Mouse (Mus musculus): Measurements from ENCODE around the gene Pald1. TPM values are rescaled to one million over a fixed set of nuclear protein-coding genes. Genes with fewer than 3 reads are reported as not detected.

Gene Pald1
- polyA plus RNA-seq, 1 experiment from 2014 or later: 19.5 TPM

DNA sequence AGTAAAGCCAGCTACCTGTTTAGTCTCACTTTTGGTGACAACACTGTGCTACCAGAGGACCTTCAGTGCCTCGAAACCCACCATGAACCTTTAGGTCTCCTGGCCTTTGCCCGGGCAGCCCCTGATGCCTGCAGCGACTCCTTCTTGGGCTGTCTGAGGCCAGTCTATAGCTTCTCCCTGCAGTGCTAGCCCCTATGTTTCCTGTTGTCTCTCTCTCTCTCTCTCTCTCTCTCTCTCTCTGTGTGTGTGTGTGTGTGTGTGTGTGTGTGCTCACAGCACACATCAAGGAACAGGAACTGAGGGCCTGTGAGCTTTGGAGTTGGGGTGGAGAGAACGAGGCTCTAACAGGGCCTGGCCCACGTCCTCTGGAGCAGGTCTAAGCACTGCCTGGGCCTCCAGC lies 46.7 kb downstream of the Pald1 start:
- Histone ChIP-seq H3K27me3 (ENCODE audit: control insufficient read depth, insufficient read depth, low read length) (no peaks in the 10 kb centered on the region), H3K4me3 (ENCODE audit: control insufficient read depth in 1 of 2, insufficient read depth in 1 of 2, low read depth in 1 of 2, low read length in 2 of 2) (no peak overlapping the region), H3K36me3 (ENCODE audit: control insufficient read depth, insufficient read depth, low read length) (peaks cover 78% of the 10 kb centered on the region), H3K4me2 (ENCODE audit: low read length) (no peak overlapping the region), H3K27ac (replicated peaks in 1 of 2; ENCODE audit: control insufficient read depth in 1 of 2, insufficient read depth in 1 of 2, low read depth in 2 of 2, low read length in 2 of 2) (no peak overlapping the region), H3K9ac (ENCODE audit: low read length) (no peak overlapping the region), H3K9me3 (ENCODE audit: control insufficient read depth, low read length) (no peaks in the 10 kb centered on the region), H3K4me1 (ENCODE audit: control insufficient read depth in 2 of 2, insufficient read depth in 2 of 2, low read length in 2 of 2) (no peaks in the 10 kb centered on the region)
- 77% methylated on average over 5 of the region's 5 CpGs for WGBS
- ATAC-seq (ENCODE audit: insufficient number of reproducible peaks, insufficient read depth, low FRiP score, low read depth): no peak

GRCm38 (mm10) chr10:61336137-61336536 lies 47.2 kb downstream of the Pald1 start:
- Histone ChIP-seq H3K4me1 (ENCODE audit: control insufficient read depth in 2 of 2, insufficient read depth in 2 of 2, low read length in 2 of 2) (no peaks in the 10 kb centered on the region), H3K36me3 (ENCODE audit: control insufficient read depth, insufficient read depth, low read length) (peaks cover 80% of the 10 kb centered on the region), H3K27ac (replicated peaks in 1 of 2; ENCODE audit: control insufficient read depth in 1 of 2, insufficient read depth in 1 of 2, low read depth in 2 of 2, low read length in 2 of 2) (no peak overlapping the region), H3K4me2 (ENCODE audit: low read length) (no peak overlapping the region), H3K9me3 (ENCODE audit: control insufficient read depth, low read length) (no peaks in the 10 kb centered on the region), H3K27me3 (ENCODE audit: control insufficient read depth, insufficient read depth, low read length) (no peaks in the 10 kb centered on the region), H3K4me3 (ENCODE audit: control insufficient read depth in 1 of 2, insufficient read depth in 1 of 2, low read depth in 1 of 2, low read length in 2 of 2) (no peak overlapping the region), H3K9ac (ENCODE audit: low read length) (no peak overlapping the region)
- 24% methylated on average over 6 of the region's 6 CpGs for WGBS
- no peak for ATAC-seq (ENCODE audit: insufficient number of reproducible peaks, insufficient read depth, low FRiP score, low read depth)

DNA sequence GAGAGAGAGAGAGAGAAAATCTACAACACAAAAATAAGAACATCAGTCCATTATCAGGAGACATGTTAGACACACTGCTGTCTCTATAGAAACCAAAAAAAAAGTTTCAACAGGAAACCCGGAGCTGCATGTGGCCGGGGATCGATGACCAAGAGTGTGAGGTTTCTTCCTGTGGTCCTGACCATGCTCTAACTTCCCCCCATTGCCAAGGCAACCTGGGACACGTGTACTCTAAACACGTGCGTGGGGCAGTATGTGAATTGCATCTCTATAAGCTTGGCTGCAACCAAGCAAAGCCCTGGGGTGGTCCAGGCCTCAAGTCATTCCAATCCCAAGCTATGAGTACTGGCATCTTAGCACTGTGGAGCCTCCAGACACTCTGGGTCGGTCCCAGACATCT lies 48.8 kb downstream of the Pald1 start:
- ATAC-seq (ENCODE audit: insufficient number of reproducible peaks, insufficient read depth, low FRiP score, low read depth): no peak

GRCm38 (mm10) chr10:61331046-61331445 lies 52.3 kb downstream of the Pald1 start:
- Histone ChIP-seq H3K9me3 (ENCODE audit: control insufficient read depth, low read length) (no peaks in the 10 kb centered on the region), H3K4me3 (ENCODE audit: control insufficient read depth in 1 of 2, insufficient read depth in 1 of 2, low read depth in 1 of 2, low read length in 2 of 2) (no peak overlapping the region), H3K4me2 (ENCODE audit: low read length) (no peak overlapping the region), H3K9ac (ENCODE audit: low read length) (no peak overlapping the region), H3K36me3 (ENCODE audit: control insufficient read depth, insufficient read depth, low read length) (peaks cover 41% of the 10 kb centered on the region), H3K27me3 (ENCODE audit: control insufficient read depth, insufficient read depth, low read length) (no peaks in the 10 kb centered on the region), H3K4me1 (ENCODE audit: control insufficient read depth in 2 of 2, insufficient read depth in 2 of 2, low read length in 2 of 2) (peaks cover 10 to 18% of the 10 kb centered on the region in 2 experiments), H3K27ac (replicated peaks in 1 of 2; ENCODE audit: control insufficient read depth in 1 of 2, insufficient read depth in 1 of 2, low read depth in 2 of 2, low read length in 2 of 2) (no peak overlapping the region)
- ATAC-seq (ENCODE audit: insufficient number of reproducible peaks, insufficient read depth, low FRiP score, low read depth): no peak
- 80% methylated on average over 5 of the region's 5 CpGs for WGBS

More for the DNA sequence above, 48.8 kb downstream of the Pald1 start:
- no peaks in the 10 kb centered on the region for H3K4me1 ChIP-seq (ENCODE audit: control insufficient read depth in 2 of 2, insufficient read depth in 2 of 2, low read length in 2 of 2)
- no peak overlapping the region for H3K27ac ChIP-seq (replicated peaks in 1 of 2; ENCODE audit: control insufficient read depth in 1 of 2, insufficient read depth in 1 of 2, low read depth in 2 of 2, low read length in 2 of 2)
- H3K4me3 ChIP-seq (ENCODE audit: control insufficient read depth in 1 of 2, insufficient read depth in 1 of 2, low read depth in 1 of 2, low read length in 2 of 2): no peak overlapping the region
- no peaks in the 10 kb centered on the region for H3K27me3 ChIP-seq (ENCODE audit: control insufficient read depth, insufficient read depth, low read length)
- peaks cover 65% of the 10 kb centered on the region for H3K36me3 ChIP-seq (ENCODE audit: control insufficient read depth, insufficient read depth, low read length)
- no peaks in the 10 kb centered on the region for H3K9me3 ChIP-seq (ENCODE audit: control insufficient read depth, low read length)
- H3K9ac ChIP-seq (ENCODE audit: low read length): no peak overlapping the region
- no peak overlapping the region for H3K4me2 ChIP-seq (ENCODE audit: low read length)
- WGBS: 79% methylated on average over 7 of the region's 7 CpGs

DNA sequence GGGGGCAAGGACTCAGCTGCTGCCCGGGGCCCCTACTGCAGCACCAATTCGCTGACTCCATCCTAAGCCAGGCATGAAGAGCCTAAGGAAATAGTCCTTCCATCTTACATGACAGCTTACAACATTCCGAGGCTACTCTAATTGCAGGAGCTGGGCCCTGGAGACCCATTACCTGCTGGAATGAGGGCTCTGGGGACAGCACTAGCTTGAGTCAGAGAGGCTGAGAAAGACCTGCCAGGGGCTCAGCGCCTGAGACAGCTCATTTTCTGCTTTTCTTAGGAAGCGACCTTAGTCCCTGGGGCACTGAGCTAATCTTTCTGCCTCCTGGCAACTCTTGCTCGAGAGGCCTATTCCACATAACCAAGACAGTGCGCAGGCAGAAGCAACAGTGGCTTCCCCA lies 54.4 kb downstream of the Pald1 start:
- no peak overlapping the region for H3K9ac ChIP-seq (ENCODE audit: low read length)

DNA sequence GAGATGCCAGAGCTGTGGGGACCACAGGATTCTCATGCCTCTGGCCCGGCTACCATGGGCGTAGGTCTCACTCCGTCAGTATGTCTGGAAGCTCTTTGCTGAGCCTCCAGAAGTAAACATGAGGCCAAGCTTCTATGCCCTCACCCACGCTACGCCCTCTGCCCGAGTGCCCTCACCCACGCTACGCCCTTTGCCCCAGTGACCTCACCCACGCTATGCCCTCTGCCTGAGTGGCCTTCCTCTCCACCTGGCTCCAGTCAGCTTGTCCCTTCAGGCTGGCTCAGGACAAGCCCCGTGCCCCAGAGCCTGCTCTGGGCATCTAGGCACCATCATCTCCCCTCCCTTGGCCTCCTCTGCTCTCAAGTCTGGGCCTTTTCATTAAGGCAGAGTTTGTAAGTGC lies 55.8 kb downstream of the Pald1 start:
- Histone ChIP-seq H3K27me3 (ENCODE audit: control insufficient read depth, insufficient read depth, low read length) (no peaks in the 10 kb centered on the region), H3K36me3 (ENCODE audit: control insufficient read depth, insufficient read depth, low read length) (peaks cover 25% of the 10 kb centered on the region), H3K27ac (replicated peaks in 1 of 2; ENCODE audit: control insufficient read depth in 1 of 2, insufficient read depth in 1 of 2, low read depth in 2 of 2, low read length in 2 of 2) (peak overlapping the region; percentile 17 to 64), H3K9ac (ENCODE audit: low read length) (peak overlapping the region; percentile 5; the same call in 1 of the 2 replicates), H3K4me1 (ENCODE audit: control insufficient read depth in 2 of 2, insufficient read depth in 2 of 2, low read length in 2 of 2) (peaks cover 15 to 24% of the 10 kb centered on the region in 2 experiments), H3K9me3 (ENCODE audit: control insufficient read depth, low read length) (no peaks in the 10 kb centered on the region), H3K4me3 (ENCODE audit: control insufficient read depth in 1 of 2, insufficient read depth in 1 of 2, low read depth in 1 of 2, low read length in 2 of 2) (no peak overlapping the region), H3K4me2 (ENCODE audit: low read length) (no peak overlapping the region)
- WGBS: 61% methylated on average over 10 of the region's 10 CpGs
- no peak for ATAC-seq (ENCODE audit: insufficient number of reproducible peaks, insufficient read depth, low FRiP score, low read depth)

More for the DNA sequence above, 54.4 kb downstream of the Pald1 start:
- Histone ChIP-seq H3K27ac (replicated peaks in 1 of 2; ENCODE audit: control insufficient read depth in 1 of 2, insufficient read depth in 1 of 2, low read depth in 2 of 2, low read length in 2 of 2) (no peak overlapping the region), H3K4me1 (ENCODE audit: control insufficient read depth in 2 of 2, insufficient read depth in 2 of 2, low read length in 2 of 2) (peaks cover 15 to 24% of the 10 kb centered on the region in 2 experiments), H3K36me3 (ENCODE audit: control insufficient read depth, insufficient read depth, low read length) (peaks cover 22% of the 10 kb centered on the region), H3K4me2 (ENCODE audit: low read length) (no peak overlapping the region), H3K27me3 (ENCODE audit: control insufficient read depth, insufficient read depth, low read length) (no peaks in the 10 kb centered on the region), H3K4me3 (ENCODE audit: control insufficient read depth in 1 of 2, insufficient read depth in 1 of 2, low read depth in 1 of 2, low read length in 2 of 2) (no peak overlapping the region), H3K9me3 (ENCODE audit: control insufficient read depth, low read length) (no peaks in the 10 kb centered on the region)
- WGBS: 58% methylated on average over 7 of the region's 7 CpGs
- ATAC-seq (ENCODE audit: insufficient number of reproducible peaks, insufficient read depth, low FRiP score, low read depth): no peak

DNA sequence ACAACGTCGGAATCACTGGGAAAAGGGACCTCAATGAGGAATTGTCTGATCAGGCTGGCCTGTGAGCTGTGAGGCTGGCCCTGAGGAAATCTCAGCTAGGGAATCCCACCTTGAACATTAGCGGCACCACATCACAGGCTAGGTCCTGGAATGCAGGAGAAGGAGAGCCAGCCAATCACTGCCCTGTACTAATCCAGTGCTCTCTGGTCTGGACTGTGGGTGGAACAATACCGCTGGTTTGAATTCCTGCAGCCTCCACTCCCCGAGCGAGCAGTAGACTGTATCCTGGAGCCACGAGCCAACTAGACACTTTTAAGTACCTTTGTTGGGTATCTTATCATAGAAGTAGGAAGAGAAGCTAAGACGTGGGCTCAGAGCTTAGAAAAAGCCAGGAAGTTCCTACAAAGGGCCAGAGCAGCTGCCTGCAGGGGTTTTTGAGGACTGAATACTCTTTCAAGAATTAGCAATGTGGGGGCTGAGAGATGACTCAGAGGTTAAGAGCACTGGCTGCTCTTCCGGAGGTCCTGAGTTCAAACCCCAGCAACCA lies 57.5 kb downstream of the Pald1 start:
- H3K27me3 ChIP-seq (ENCODE audit: control insufficient read depth, insufficient read depth, low read length): no peaks in the 10 kb centered on the region
- no peak overlapping the region for H3K9ac ChIP-seq (ENCODE audit: low read length)
- peaks cover 30% of the 10 kb centered on the region for H3K36me3 ChIP-seq (ENCODE audit: control insufficient read depth, insufficient read depth, low read length)
- H3K4me1 ChIP-seq (ENCODE audit: control insufficient read depth in 2 of 2, insufficient read depth in 2 of 2, low read length in 2 of 2): peaks cover 15 to 24% of the 10 kb centered on the region in 2 experiments
- no peak overlapping the region for H3K4me2 ChIP-seq (ENCODE audit: low read length)
- H3K4me3 ChIP-seq (ENCODE audit: control insufficient read depth in 1 of 2, insufficient read depth in 1 of 2, low read depth in 1 of 2, low read length in 2 of 2): no peak overlapping the region
- ATAC-seq (ENCODE audit: insufficient number of reproducible peaks, insufficient read depth, low FRiP score, low read depth): peak; percentile 64
- H3K27ac ChIP-seq (replicated peaks in 1 of 2; ENCODE audit: control insufficient read depth in 1 of 2, insufficient read depth in 1 of 2, low read depth in 2 of 2, low read length in 2 of 2): peak overlapping the region; percentile 14 to 31; a peak in 2 of 4 replicates
- H3K9me3 ChIP-seq (ENCODE audit: control insufficient read depth, low read length): no peaks in the 10 kb centered on the region
- 24% methylated on average over 9 of the region's 9 CpGs for WGBS

DNA sequence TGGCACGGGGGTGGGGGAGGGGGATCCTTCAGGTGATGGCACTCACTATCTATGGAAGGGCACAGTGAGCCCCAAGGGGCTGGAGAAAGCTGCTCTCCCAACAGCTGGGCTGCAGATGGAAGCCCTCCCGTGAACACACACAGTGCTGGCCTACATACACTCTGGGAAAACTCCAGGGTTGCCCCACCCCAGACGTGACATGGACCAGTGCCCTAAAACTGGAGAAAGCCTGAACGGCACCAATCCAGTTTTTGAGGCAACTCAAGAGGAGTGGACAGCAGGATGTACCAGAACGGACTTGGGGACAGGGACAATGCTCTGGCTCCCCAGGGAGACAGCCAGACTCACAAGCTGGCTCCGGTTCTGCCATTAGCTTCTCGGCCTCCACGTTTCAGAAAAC lies 58.6 kb downstream of the Pald1 start:
- Histone ChIP-seq H3K9me3 (ENCODE audit: control insufficient read depth, low read length) (no peaks in the 10 kb centered on the region), H3K9ac (ENCODE audit: low read length) (no peak overlapping the region), H3K36me3 (ENCODE audit: control insufficient read depth, insufficient read depth, low read length) (peaks cover 42% of the 10 kb centered on the region), H3K4me2 (ENCODE audit: low read length) (no peak overlapping the region), H3K4me3 (ENCODE audit: control insufficient read depth in 1 of 2, insufficient read depth in 1 of 2, low read depth in 1 of 2, low read length in 2 of 2) (no peak overlapping the region), H3K27me3 (ENCODE audit: control insufficient read depth, insufficient read depth, low read length) (no peaks in the 10 kb centered on the region), H3K27ac (replicated peaks in 1 of 2; ENCODE audit: control insufficient read depth in 1 of 2, insufficient read depth in 1 of 2, low read depth in 2 of 2, low read length in 2 of 2) (no peak overlapping the region), H3K4me1 (ENCODE audit: control insufficient read depth in 2 of 2, insufficient read depth in 2 of 2, low read length in 2 of 2) (peaks cover 15 to 24% of the 10 kb centered on the region in 2 experiments)
- 81% methylated on average over 8 of the region's 8 CpGs for WGBS
- no peak for ATAC-seq (ENCODE audit: insufficient number of reproducible peaks, insufficient read depth, low FRiP score, low read depth)
